Mouse (Mus musculus) lung, adult 18-20 months (tissue): ENCODE results near the gene Cst6.
A peak's percentile ranks its signal among the peaks of the same experiment; 100 is the strongest.

Experiments
- DNase-seq, 2 experiments: peaks; one replicate each; pipeline ENCODE4 v3.0.0; 2022; ENCODE audit warnings: mixed read lengths in 2 of 2

Gene Cst6

GRCm38 (mm10) chr19:5348526-5349501 is 560 bp downstream of the Cst6 start:
- DNase-seq: no peak

DNA sequence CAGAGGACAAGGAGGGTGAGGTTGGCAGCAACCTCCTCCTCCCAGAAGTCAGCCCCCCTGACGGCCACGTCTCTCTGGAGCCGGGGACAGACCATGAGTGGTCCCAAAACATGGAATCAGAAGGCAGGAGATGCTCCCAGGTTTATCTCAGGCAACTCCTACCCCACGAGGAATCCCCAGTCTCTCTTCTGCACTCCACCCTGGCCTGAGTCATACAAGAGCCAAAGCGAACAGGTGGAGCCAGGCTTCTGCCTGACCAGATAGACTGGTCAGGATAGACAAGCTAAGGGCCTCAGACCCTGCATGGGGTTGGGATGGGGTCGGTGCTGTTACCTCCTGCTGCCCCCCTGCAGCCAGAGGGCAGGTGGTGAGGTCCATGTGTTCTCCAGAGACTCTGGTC is 1.3 kb downstream of the Cst6 start:
- DNase-seq: no peak

DNA sequence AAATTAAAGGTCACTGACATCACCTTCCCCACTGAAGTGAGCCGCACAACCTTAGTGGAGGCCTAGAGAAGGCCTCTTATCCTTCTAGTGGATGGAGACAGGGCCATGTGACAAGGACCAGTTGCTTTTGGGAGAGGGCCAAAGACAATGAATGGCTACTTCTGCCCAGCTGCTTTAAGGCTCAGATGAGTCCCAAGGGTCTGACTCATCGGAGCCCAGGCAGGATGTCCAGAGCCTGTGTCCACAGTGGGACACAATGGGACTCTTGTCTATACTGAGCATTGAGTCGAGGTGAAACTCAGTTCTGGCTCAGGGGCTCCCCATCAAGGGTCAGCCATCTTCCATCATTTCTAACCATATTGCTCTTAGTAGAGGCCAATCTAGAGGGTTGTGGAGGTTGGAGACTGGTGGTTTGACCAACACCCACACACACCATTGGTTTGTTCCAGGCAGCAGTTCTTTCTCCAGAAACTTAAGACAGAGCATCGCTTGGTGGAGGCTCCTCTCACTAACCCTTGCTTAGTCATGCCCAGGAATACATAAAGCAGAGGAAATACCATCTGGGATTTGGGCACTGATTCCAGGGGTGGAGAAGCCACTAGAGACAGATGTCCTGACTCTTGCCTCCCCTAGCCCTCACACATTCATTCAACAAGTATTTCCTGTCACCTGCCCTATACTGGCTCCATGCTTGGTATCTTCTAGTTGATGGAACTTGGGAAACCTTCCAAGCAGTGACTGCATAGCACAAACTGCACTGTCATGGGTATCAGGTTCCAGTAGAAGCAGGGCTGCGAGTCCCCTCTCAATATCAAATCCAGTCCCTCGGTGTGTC is 3.9 kb downstream of the Cst6 start:
- DNase-seq: no peak

GRCm38 (mm10) chr19:5341360-5341759 is 8.0 kb downstream of the Cst6 start:
- DNase-seq: peak in 1 of 2 experiments; percentile 10

DNA sequence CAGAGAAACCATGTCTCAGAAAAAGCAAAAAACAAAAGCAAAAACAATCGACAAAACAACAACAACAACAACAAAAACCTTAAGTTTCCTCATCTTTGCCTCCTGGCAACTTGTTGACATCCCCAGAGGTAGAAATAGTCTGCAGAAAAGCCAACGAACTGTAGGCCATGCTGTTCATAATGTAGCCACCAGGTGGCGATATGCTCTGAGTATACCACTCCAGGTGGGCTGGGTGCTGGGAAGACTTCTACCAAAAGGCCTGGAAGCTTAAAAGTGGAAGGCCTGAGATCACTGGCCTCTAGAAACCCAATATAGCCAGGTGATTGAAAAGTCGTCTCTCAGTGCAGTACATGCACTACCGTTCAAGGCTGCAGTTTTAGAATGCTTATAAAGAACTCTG is 11.4 kb downstream of the Cst6 start:
- DNase-seq: peak; percentile 69 to 76

- no peak for DNase-seq
Observed at GRCm38 (mm10) chr19:5335441-5335840, 13.9 kb downstream of the Cst6 start, which contains the start of gene Catsper1. Catsper1 (plus strand) TSS chr19:5335741.

DNA sequence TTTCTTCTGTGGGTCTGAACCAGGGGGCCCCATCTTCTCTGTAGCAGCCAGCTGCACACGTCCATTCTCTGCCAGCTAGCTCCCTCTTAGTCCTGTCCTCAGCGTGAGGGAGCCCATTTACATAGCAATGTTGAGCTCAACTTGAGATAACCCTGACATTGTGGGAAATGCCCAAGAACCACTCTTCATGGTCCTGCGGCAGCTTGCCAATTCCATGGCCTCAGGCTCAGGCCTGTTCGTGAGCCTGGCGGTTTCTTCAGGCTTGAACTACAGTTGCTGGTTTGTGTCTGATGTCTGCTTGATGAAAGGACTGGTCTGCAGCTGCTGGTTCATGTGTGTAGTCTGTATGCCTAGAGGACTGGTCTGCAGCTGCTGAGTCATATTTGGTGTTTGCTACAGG is 14.6 kb downstream of the Cst6 start:
- no peak for DNase-seq

DNA sequence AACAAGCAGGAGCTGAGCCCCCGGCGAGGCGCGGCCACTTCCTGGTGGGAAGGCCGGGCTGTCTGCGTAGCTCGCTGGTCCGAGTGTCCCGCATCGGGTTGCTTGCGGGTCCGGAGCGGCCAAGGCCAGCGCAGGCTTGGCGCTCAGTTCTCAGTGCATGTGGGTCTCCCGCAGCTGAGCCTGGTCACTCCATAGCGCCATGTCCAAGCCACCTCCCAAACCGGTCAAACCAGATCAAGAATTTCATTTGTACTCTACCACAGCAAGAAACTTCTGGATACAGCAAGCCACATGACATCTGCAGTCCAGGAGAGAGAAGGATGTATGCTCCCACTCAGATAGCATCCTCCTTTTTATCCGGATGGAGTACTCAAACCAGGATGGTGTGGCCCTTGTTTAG is 21.4 kb downstream of the Cst6 start:
- peak; percentile 27 to 43 for DNase-seq

DNA sequence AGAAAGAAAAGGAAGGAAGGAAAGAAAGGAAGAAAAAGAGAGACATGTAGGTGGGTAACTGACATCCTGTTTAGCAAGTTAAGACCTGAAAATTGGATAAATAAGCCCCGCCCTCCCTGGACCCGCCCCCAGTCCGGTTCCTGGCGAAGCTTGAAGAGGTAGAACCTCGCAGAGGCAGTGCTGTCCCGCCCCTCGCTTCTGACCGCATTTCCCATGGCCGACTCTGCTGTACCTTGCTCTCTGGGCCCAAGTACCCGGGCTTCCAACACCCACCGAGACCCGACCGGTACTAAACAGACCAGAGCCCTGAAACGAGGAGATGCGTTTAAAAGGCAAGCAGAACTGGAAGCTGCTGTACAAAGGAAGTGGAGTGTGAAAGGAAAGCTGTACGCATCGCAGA is 25.6 kb downstream of the Cst6 start:
- DNase-seq: peak; percentile 17 to 21

- no peak for DNase-seq
Observed at GRCm38 (mm10) chr19:5313189-5313588, 36.2 kb downstream of the Cst6 start.

DNA sequence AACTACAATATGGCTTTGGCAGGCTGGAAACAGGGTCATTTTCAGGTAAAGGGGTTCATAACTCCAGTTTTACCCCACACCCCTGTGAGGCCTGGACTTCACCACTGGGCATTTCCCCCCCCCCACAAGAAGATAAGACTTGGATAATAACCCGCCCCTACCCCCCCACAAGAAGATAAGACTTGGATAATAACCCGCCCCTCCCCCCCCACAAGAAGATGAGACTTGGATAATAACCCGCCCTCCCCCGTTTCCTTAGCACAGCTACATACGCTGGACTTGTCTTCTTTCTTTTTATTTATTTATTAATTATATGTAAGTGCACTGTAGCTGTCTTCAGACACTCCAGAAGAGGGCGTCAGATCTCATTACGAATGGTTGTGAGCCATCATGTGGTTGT is 40.3 kb downstream of the Cst6 start:
- DNase-seq: no peak

GRCm38 (mm10) chr19:5306968-5307734 is 42.2 kb downstream of the Cst6 start:
- DNase-seq: no peak

DNA sequence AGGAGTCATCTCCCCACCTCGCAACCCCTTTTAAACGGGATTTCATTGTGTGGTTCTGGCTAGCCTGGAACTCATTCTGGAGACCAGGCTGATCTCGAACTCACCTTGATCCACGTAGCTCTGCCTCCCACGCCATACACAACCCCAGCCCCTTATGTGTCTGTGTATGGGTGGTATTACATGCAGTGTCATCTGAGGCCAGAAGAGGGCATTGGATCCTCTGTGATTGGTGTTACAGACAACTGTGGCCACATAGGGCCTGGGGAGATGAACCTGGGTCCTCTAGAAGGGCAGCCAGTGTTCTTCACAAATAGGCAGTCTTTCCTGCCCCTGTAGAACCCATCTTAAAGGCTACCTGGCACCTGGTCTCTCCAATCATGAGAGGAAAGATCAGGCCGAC is 43.1 kb downstream of the Cst6 start:
- no peak for DNase-seq

GRCm38 (mm10) chr19:5302455-5302854 is 46.9 kb downstream of the Cst6 start:
- peak in 1 of 2 experiments; percentile 34 for DNase-seq

- DNase-seq: no peak
Observed at GRCm38 (mm10) chr19:5300588-5300987, 48.8 kb downstream of the Cst6 start.

GRCm38 (mm10) chr19:5297903-5298800 is 51.2 kb downstream of the Cst6 start, which contains the start of gene Gal3st3:
Gal3st3 (plus strand) TSS chr19:5298331.
- no peak for DNase-seq

DNA sequence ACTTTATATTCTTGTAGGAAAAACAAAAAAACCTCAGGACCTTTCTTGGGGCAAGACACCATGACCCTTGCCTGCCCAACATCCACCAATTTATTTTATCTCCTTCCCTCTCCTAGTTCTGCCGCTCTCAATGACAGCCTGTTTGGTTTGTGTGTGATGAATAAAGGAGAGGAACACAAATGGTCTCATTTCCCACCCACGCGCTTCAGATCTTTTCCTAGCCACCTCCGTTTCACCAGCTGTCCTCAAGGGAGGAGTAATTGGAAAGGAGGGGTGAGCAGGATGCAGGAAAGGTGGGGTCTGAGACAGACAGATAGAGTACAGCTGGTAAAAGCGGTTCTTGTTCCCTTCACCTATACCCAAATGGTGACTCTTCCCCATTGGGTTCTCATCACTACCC is 52.7 kb downstream of the Cst6 start:
- no peak for DNase-seq

GRCm38 (mm10) chr19:5295736-5296075 is 53.7 kb downstream of the Cst6 start:
- DNase-seq: no peak

- peak; percentile 99 for DNase-seq
Observed at GRCm38 (mm10) chr19:5294972-5295735, 54.2 kb downstream of the Cst6 start, which contains the start of gene Sf3b2. Sf3b2 (minus strand) TSS chr19:5295455.
